Mouse (Mus musculus) activated CD4-positive, CD25-positive, alpha-beta regulatory T cell, adult 4 months (primary cell): Measurements from ENCODE around the gene Serpina9. TPM values are rescaled to one million over a fixed set of nuclear protein-coding genes. Genes with fewer than 3 reads are reported as not detected.
"Not testable (repeated sequence)": the region's sequence is repeated elsewhere in the genome, so short reads cannot be mapped to it uniquely, and the experiment has no call there.

Experiments used
- ATAC-seq: one replicate; pipeline ENCODE4 v1.8.0; 2017
- polyA plus RNA-seq, 2 experiments: library from polyadenylated mRNA; unstranded; fragments of 100-300 nt; shearing (Covaris generic); gene quantifications; one replicate each; pipeline ENCODE4 v1.2.1; 2017

Gene Serpina9
- polyA plus RNA-seq, 2 experiments from 2014 or later = 1.1 to 1.3 TPM

GRCm38 (mm10) chr12:103988754-103989513 lies 24.6 kb downstream of the Serpina9 start:
- no peak for ATAC-seq

- no peak for ATAC-seq
These were observed 27.7 kb downstream of the Serpina9 start for GRCm38 (mm10) chr12:103985868-103986267.

DNA sequence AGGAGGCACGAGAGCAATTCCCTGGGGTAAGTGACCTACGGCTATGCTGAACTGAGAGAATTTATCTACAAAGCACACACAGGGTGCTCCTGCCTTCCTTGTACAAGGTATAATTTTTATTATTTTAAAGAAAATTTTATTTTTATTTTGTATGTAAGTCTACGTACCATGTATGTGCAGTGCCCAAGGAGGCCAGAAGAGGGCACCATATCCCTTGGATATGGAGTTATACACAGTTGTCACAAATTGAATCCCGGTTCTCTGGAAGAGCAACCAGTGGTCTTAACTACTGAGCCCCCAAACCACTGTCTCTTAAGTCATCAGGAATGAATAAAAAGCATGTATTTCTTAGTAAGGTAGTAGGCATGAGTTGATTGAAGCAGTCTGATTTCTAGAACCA lies 28.6 kb downstream of the Serpina9 start:
- no peak for ATAC-seq

DNA sequence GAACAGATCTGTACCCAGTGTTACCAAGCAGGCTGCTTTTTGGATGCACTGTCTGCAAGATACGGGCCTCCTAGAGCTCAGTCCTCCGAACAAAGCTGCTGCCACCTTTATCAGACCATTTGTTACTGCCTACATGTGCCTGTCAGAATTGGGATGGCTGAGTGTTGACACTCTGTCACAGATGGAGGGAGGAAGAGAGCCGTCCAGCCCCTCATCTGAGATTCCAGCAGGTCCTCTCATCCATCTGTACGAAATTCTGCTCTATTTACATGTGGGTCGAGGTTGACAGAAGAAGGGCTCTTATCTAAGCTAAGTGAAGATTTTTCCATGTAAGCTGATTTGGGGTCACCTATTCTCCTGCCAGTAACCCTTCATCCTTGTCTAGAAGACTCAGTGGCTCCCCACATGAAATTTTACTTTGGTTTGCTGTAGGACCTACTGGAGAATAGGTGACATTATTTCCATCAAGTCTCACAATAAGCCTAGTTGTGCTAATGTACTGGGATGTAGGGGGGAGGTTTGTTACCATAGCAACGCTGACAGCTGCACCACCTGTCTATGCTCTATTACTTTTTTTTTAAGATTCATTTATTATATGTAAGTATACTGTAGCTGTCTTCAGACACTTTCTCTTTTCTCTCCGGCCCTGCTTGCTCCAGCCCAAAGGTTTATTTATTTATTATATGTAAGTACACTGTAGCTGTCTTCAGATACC lies 31.8 kb downstream of the Serpina9 start:
- no peak for ATAC-seq

- ATAC-seq = no peak
These were observed 35.3 kb downstream of the Serpina9 start for GRCm38 (mm10) chr12:103978294-103978693.

- no peak for ATAC-seq
These were observed 35.7 kb downstream of the Serpina9 start for GRCm38 (mm10) chr12:103977846-103978245.

GRCm38 (mm10) chr12:103977060-103977459 lies 36.5 kb downstream of the Serpina9 start:
- ATAC-seq = no peak

DNA sequence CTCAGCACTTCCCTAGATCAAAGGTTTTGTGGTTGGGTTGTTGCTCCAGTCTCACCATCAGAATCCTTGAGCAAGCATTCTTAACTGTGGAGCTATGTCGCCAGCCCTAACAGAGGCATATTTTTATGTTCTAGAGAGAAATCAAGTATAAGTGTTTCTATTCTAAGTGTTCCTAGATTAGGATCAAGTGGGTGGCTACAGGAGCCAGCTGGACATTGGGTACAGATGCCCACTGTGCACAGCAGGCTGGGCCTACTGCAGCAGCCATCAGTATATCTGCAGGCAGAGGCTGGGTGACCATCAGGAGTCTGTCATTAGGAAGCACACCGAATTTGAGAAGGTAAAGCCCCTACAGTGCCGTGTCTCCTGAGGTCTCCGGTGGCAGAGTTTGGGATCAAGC lies 42.5 kb downstream of the Serpina9 start:
- no peak for ATAC-seq

- no peak for ATAC-seq
These were observed 43.9 kb downstream of the Serpina9 start for GRCm38 (mm10) chr12:103969577-103970116.

GRCm38 (mm10) chr12:103966761-103967160 lies 46.8 kb downstream of the Serpina9 start:
- no peak for ATAC-seq

DNA sequence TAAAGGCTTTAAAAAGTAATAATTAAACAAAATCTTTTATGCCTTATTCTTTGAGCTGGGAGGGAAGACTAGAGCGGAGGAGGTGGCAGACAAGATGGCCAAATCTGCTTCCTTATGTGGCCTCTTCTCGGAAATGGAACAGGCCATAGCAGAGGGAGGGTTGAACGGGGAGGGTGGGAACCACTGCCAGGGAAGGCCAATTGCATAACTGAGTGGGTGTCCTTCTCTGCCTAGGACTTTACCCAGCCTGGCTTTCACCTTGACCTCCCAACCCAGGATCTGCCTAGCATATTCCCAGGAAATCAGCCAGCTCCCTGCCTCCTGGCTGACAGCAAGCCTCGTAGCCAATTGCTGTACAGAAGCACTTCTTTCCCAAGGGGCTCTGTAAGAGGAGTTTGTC lies 50.3 kb downstream of the Serpina9 start:
- no peak for ATAC-seq

GRCm38 (mm10) chr12:103962860-103963259 lies 50.7 kb downstream of the Serpina9 start:
- no peak for ATAC-seq

GRCm38 (mm10) chr12:103962337-103962736 lies 51.2 kb downstream of the Serpina9 start:
- no peak for ATAC-seq

DNA sequence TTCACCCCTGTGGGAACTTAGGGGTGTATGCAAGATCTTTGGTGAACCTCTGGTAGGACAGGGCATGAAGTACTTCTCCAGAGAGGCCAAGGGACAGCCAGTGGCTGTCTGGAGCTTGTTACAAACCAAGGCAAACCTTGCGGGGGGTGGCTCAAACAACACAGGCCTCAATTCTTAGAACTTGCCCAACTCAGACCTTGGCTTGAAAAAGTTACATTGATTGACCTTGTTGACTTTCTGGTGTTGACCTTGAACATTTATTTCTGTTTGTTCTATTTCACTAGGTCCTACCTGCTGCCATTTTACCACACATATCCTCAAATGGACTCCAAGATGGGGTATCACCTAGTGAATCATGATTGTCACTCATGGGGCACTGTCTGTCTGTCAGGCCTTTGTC lies 51.8 kb downstream of the Serpina9 start:
- no peak for ATAC-seq

DNA sequence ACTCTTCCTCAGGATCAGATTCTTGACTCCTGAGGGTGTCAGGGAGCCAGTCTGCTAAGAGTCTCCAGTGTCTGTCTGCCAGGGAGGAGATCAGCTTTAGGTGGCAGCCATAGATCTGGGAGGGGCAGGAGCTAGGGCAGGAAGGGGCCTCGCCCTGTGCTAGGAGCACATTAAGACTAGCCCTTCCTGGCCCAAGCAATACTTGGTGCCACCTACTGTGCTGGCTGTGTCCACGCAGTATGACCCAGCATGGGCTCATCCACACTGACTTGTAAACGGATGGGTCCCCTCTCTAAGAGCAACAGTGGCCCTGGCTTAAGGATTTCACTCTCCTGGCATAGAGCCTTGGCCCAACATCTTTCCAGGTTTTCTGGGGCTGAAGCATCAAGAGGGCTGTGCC lies 54.8 kb downstream of the Serpina9 start, which contains the start of gene Serpina1e:
Gene Serpina1e (minus strand): TSS at position 178 of the 400 bp plus-strand sequence.
- no peak for ATAC-seq

DNA sequence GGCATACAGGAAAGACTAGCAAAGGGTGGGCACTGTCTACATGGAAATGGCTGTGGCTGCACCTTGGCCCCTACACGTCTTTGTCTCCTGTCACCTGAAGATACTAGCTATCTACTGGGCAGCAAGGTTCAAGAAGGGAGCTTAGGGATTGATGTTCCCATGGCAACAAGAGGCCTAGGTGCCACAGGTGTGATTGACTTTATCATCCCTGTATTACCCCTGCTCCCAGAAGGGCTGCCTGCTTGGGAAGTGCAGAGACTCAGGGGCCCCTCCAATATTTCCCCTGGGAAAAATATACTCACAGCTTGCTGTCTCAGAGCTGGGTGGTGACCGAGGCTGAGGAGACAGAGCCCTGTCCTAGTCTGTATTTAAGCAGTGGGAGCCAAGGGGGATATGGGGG lies 57.0 kb downstream of the Serpina9 start:
- not testable (repeated sequence) for ATAC-seq

GRCm38 (mm10) chr12:103952972-103953371 lies 60.6 kb downstream of the Serpina9 start:
- not testable (repeated sequence) for ATAC-seq

DNA sequence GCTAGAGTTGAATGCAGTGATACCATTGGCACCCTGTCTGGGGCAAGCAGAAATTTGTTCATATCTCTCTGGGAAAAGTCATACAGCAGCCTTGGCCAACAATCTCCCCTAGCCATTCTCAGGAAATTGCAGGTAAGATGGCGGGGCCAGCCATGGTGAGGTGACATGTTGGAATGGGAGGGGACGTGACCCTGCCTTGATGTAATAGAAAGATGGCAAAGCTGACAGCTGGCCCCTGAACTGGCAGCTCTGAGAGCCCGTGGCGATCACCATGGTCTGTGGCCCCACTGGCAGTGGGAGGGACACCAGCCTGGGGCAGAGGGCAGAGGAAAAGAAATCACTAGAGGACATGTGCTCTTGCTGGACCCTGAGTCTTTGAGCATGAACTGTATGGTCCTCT lies 67.3 kb downstream of the Serpina9 start:
- ATAC-seq = no peak

Other genes starting within 250 kb of the Serpina9 start
- gene Serpina1d, start 240.2 kb downstream of the Serpina9 start, polyA plus RNA-seq = not detected
- gene Serpina1b, start 183.4 kb downstream of the Serpina9 start, polyA plus RNA-seq = not detected
- not detected for gene Serpina1a, start 150.2 kb downstream of the Serpina9 start, polyA plus RNA-seq
- not detected for gene Serpina1c, start 108.9 kb downstream of the Serpina9 start, polyA plus RNA-seq
- gene Serpina1e, start 54.8 kb downstream of the Serpina9 start, polyA plus RNA-seq = not detected
- not detected for gene Serpina11, start 23.8 kb downstream of the Serpina9 start, polyA plus RNA-seq
- not detected for gene Serpina12, start 30.7 kb upstream of the Serpina9 start, polyA plus RNA-seq
- gene Serpina5, start 87.4 kb upstream of the Serpina9 start, polyA plus RNA-seq = not detected
- gene Serpina3a, start 99.0 kb upstream of the Serpina9 start, polyA plus RNA-seq = not detected
- not detected for gene Serpina3b, start 114.2 kb upstream of the Serpina9 start, polyA plus RNA-seq
- gene Serpina3c, start 140.1 kb upstream of the Serpina9 start, polyA plus RNA-seq = not detected
- 10 to 100 TPM; 13.8 to 14.1 TPM for gene Serpina3f, start 200.8 kb upstream of the Serpina9 start, polyA plus RNA-seq
- 100 to 1,000 TPM; 212 to 230 TPM for gene Serpina3g, start 222.5 kb upstream of the Serpina9 start, polyA plus RNA-seq
- not detected for gene Serpina3i, start 249.4 kb upstream of the Serpina9 start, polyA plus RNA-seq